ENCODE assay signal across 17 mouse cellular contexts in the genomic region with DNA sequence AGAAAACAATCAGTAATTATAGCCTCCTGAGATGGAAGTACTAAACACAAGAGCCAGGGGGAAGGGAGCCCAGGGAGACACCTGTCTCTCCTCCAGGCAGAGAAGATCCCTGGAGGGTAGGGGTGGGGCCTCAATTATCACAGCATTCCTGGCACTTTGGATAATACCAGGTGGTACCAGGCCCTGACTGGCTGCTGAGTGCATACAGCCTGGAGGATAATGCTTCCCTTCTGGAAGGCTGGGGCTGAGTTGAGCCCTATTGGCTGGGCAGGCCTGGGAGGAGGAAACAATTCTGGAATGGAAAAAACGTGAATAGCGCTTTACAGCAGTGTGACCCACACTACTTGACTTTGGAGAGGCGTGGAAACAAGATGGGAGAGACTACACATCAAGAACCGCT. TPM values are rescaled to one million over a fixed set of nuclear protein-coding genes. Genes with fewer than 3 reads are reported as not detected.
DNase-seq lines count a peak whose midpoint lies in the region; ATAC-seq and TF ChIP-seq lines count a peak whose summit lies in the region.
"Had no signal": no experiment of that assay in that cellular context is flagged by ENCODE, and none has a peak within 500 bp of the region (broad histone marks: within the 10 kb centered on the region; RNA-seq: fewer than 3 reads in every experiment).

No protein-coding gene starts in this region.

- intact Hi-C loops in heart, postnatal 36 days (cut with DNase I): no loop called here

- no peak for TF ChIP-seq POLR2A in ES-Bruce4 (IDR thresholded peaks at IDR 0.05; ENCODE audit: insufficient read depth, low read length)

- H3K4me2 ChIP-seq in heart, embryonic 12.5 days: no peak overlapping the region
- H3K4me2 ChIP-seq in embryonic facial prominence, embryonic 14.5 days (ENCODE audit: low read depth, low read length): no peak overlapping the region
- H3K4me2 ChIP-seq: heart, embryonic 13.5 days; hindbrain, embryonic 12.5 days; limb, embryonic 15.5 days; midbrain, embryonic 11.5 days had no signal

- H3K27ac ChIP-seq in heart, embryonic 12.5 days (ENCODE audit: poor library complexity, severe bottlenecking): no peak overlapping the region
- H3K27ac ChIP-seq in ES-Bruce4 (ENCODE audit: insufficient read depth, low read length): no peak overlapping the region
- no peak overlapping the region for H3K27ac ChIP-seq in embryonic facial prominence, embryonic 14.5 days (replicated peaks; ENCODE audit: low read depth, low read length)
- H3K27ac ChIP-seq: hindbrain, embryonic 12.5 days; limb, embryonic 15.5 days had no signal

- no peaks in the 10 kb centered on the region for H3K36me3 ChIP-seq in heart, embryonic 12.5 days
- H3K36me3 ChIP-seq in ES-Bruce4 (ENCODE audit: control insufficient read depth, insufficient read depth, low read length, poor library complexity, severe bottlenecking): no peaks in the 10 kb centered on the region
- no peaks in the 10 kb centered on the region for H3K36me3 ChIP-seq in embryonic facial prominence, embryonic 14.5 days (ENCODE audit: control insufficient read depth, insufficient read depth, low read length)
- H3K36me3 ChIP-seq: heart, embryonic 13.5 days; hindbrain, embryonic 12.5 days; limb, embryonic 15.5 days had no signal

- H3K27me3 ChIP-seq in heart, embryonic 12.5 days (replicated peaks): peaks cover 51% of the 10 kb centered on the region
- no peaks in the 10 kb centered on the region for H3K27me3 ChIP-seq in ES-Bruce4 (ENCODE audit: control insufficient read depth, insufficient read depth, low read length, poor library complexity, severe bottlenecking)
- H3K27me3 ChIP-seq in embryonic facial prominence, embryonic 14.5 days (replicated peaks; ENCODE audit: control insufficient read depth, insufficient read depth, low read length): no peaks in the 10 kb centered on the region
- H3K27me3 ChIP-seq: hindbrain, embryonic 12.5 days; limb, embryonic 15.5 days had no signal

- peak; percentile 64; the same call in 1 of the 2 replicates for ATAC-seq in cerebellum, adult (ENCODE audit: insufficient number of reproducible peaks, low FRiP score, low TSS enrichment)
- 0 out of 2 replicates have a peak, but pooled peaks have one; percentile 39 for ATAC-seq in heart, embryonic 12.5 days (ENCODE audit: insufficient number of reproducible peaks, low FRiP score)
- peak; percentile 81 for ATAC-seq in embryonic facial prominence, embryonic 14.5 days (ENCODE audit: low read depth)
- ATAC-seq: liver, postnatal 0 days had no signal

- DNase-seq in cerebellum, postnatal 14 days: no peak
- no peak for DNase-seq in heart, postnatal 36 days
- peak; percentile 59 for DNase-seq in embryonic facial prominence, embryonic 14.5 days (ENCODE audit: low spot score)
- DNase-seq in adipocyte (ENCODE audit: low spot score): no peak
- DNase-seq in embryo, embryonic 9.5 days (ENCODE audit: extremely low spot score): no peak
- DNase-seq: adrenal gland, adult 2 months; gastrocnemius, postnatal 14 days; kidney, postnatal 10 days; liver, postnatal 0 days; retina, postnatal 1 day had no signal

- H3K4me1 ChIP-seq in heart, embryonic 12.5 days (replicated peaks): peaks cover 11% of the 10 kb centered on the region
- peaks cover 6% of the 10 kb centered on the region for H3K4me1 ChIP-seq in ES-Bruce4 (ENCODE audit: control insufficient read depth, insufficient read depth, low read length)
- H3K4me1 ChIP-seq in embryonic facial prominence, embryonic 14.5 days (ENCODE audit: control insufficient read depth, insufficient read depth, low read length): peaks cover 8% of the 10 kb centered on the region; the same call in 1 of the 2 replicates

- no peak overlapping the region for H3K4me3 ChIP-seq in heart, embryonic 12.5 days
- no peak overlapping the region for H3K4me3 ChIP-seq in ES-Bruce4 (ENCODE audit: low read depth, low read length)
- no peak overlapping the region for H3K4me3 ChIP-seq in embryonic facial prominence, embryonic 14.5 days (ENCODE audit: low read depth, low read length)
- H3K4me3 ChIP-seq: heart, embryonic 13.5 days; hindbrain, embryonic 12.5 days; limb, embryonic 15.5 days had no signal

- H3K9me3 ChIP-seq in heart, embryonic 12.5 days (replicated peaks): no peaks in the 10 kb centered on the region
- no peaks in the 10 kb centered on the region for H3K9me3 ChIP-seq in ES-Bruce4 (replicated peaks; ENCODE audit: control insufficient read depth, insufficient read depth, low read length, poor library complexity, severe bottlenecking)
- H3K9me3 ChIP-seq in embryonic facial prominence, embryonic 14.5 days (ENCODE audit: control insufficient read depth, low read length): no peaks in the 10 kb centered on the region
- H3K9me3 ChIP-seq: heart, embryonic 13.5 days; hindbrain, embryonic 12.5 days; limb, embryonic 15.5 days had no signal

- H3K9ac ChIP-seq in heart, embryonic 12.5 days: no peak overlapping the region
- H3K9ac ChIP-seq in ES-Bruce4 (ENCODE audit: low read depth, poor library complexity, severe bottlenecking): no peak overlapping the region
- no peak overlapping the region for H3K9ac ChIP-seq in embryonic facial prominence, embryonic 14.5 days (ENCODE audit: low read depth, low read length)
- H3K9ac ChIP-seq: heart, embryonic 13.5 days; hindbrain, embryonic 12.5 days; limb, embryonic 15.5 days; liver, postnatal 0 days had no signal

- WGBS in heart, embryonic 12.5 days: 33% methylated on average over 4 of the region's 4 CpGs
- WGBS in embryonic facial prominence, embryonic 14.5 days: 37% methylated on average over 4 of the region's 4 CpGs

- no peak for TF ChIP-seq CTCF in ES-Bruce4 (IDR thresholded peaks at IDR 0.05; ENCODE audit: low read depth, low read length)

- TF ChIP-seq EP300 in ES-Bruce4 (IDR thresholded peaks at IDR 0.05; ENCODE audit: insufficient read depth, low read depth, low read length): 0 out of 2 replicates have a peak, but pooled peaks have one; percentile 21

RNA-seq across cellular contexts. Expression of a gene that starts 10.7 kb away (rescaled TPM):
- polyA plus RNA-seq in heart, embryonic 12.5 days (2016; fragmentation: Nextera tagmentation; extraction: Ambion mirVana): 4.4 and 5.1 TPM in 2 replicates
- total RNA-seq in heart, postnatal 36 days (2021): 1 to 10 TPM in 1 of 2 experiments, under 1 TPM in 1; 0.73 to 1.2 TPM
- 8.3 and 12.6 TPM in 2 replicates for polyA plus RNA-seq in ES-Bruce4 (2011; ENCODE audit: insufficient read depth, insufficient read length, low read depth, missing spikeins)
- 8.5 and 10.1 TPM in 2 replicates for polyA plus RNA-seq in embryonic facial prominence, embryonic 14.5 days (2014; fragmentation: Nextera tagmentation; extraction: Ambion mirVana)

RNA-seq across cellular contexts. Expression of a gene that starts 10.9 kb away (rescaled TPM):
- 55.4 and 62.2 TPM in 2 replicates for polyA plus RNA-seq in heart, embryonic 12.5 days (2016; fragmentation: Nextera tagmentation; extraction: Ambion mirVana)
- 10 to 100 TPM; 39.7 to 43.4 TPM for total RNA-seq in heart, postnatal 36 days (2021)
- 96.4 and 103 TPM in 2 replicates for polyA plus RNA-seq in ES-Bruce4 (2011; ENCODE audit: insufficient read depth, insufficient read length, low read depth, missing spikeins)
- polyA plus RNA-seq in embryonic facial prominence, embryonic 14.5 days (2014; fragmentation: Nextera tagmentation; extraction: Ambion mirVana): 59.0 and 71.7 TPM in 2 replicates
